Mouse (Mus musculus): ENCODE data around the gene Prune1.

- TF ChIP-seq CTCF (IDR thresholded peaks at IDR 0.05; ENCODE audit: borderline replicate concordance, insufficient read depth, low read length) (no peak), POLR2A (IDR thresholded peaks at IDR 0.05; ENCODE audit: low read depth, low read length) (no peak)
Measured at GRCm38 (mm10) chr3:95223041-95223440, 58.8 kb downstream of the Prune1 start.
